Mouse (Mus musculus) olfactory bulb, adult 2 months (tissue): ENCODE results near the gene Cenpx. TPM values are rescaled to one million over a fixed set of nuclear protein-coding genes. Genes with fewer than 3 reads are reported as not detected.

Experiments used
- H3K27ac ChIP-seq: fragments of 200-500 bp; 2 replicates; pipeline ENCODE4 v1.5.1; 2012; ENCODE audit warnings: low read depth, low read length; ENCODE audit not compliant: insufficient read depth
- H3K4me1 ChIP-seq: fragments of 200-500 bp; 2 replicates; pipeline ENCODE4 v1.6.1; 2012; ENCODE audit warnings: low read length; ENCODE audit not compliant: control insufficient read depth, insufficient read depth
- H3K4me3 ChIP-seq: fragments of 200-500 bp; 2 replicates; pipeline ENCODE4 v1.5.1; 2012; ENCODE audit warnings: mild to moderate bottlenecking, low read depth, low read length, moderate library complexity; ENCODE audit not compliant: insufficient read depth
- CTCF ChIP-seq: fragments of 200-500 bp; IDR thresholded peaks from 2 replicates; pipeline ENCODE4 v1.5.1; 2012; ENCODE audit warnings: low read depth, mild to moderate bottlenecking, low read length, moderate library complexity; ENCODE audit not compliant: insufficient read depth
- POLR2A ChIP-seq: fragments of 200-500 bp; IDR thresholded peaks from 2 replicates; pipeline ENCODE4 v1.6.1; 2012; ENCODE audit warnings: mild to moderate bottlenecking, low read depth, low read length, moderate library complexity; ENCODE audit not compliant: insufficient read depth
- WGBS: fragments of 180-500 bp; shearing (Covaris S2); methylation state at CpG from one replicate; pipeline ENCODE4 v1.1.7; 2018; 5-methylcytosine and 5-hydroxymethylcytosine counted together
- polyA plus RNA-seq: library from polyadenylated mRNA; stranded (reverse); fragments of >200 nt; gene quantifications from 2 replicates; pipeline ENCODE4 v1.2.4, GENCODE M21; 2012; ENCODE audit warnings: low replicate concordance; ENCODE audit not compliant: missing spikeins, insufficient read depth, insufficient read length

Gene Cenpx
- polyA plus RNA-seq, 1 experiment, result not detected

DNA sequence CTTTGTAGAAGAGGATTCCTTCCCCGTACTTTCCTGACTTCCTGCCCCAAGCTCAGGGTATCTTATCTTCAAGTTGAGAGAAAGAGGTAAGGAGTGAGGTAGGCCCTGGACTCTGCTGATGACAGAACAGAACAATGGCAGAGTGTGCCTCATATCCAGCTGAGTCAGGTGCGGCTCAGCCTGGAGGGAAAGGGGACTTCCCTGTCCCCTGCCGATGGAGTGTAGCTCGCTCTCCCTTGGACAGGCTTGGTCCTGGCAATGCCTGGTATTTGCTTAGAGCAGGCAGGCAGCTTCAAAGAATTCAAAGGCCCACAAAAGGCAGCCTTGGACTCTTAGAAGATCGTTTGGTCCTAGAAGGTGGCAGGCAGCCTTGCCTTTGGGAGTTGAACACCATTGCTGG lies 7.4 kb downstream of the Cenpx start:
- 72% methylated on average over 5 of the region's 5 CpGs for WGBS
- no peak for TF ChIP-seq CTCF
- TF ChIP-seq POLR2A, result no peak
- peaks cover 21% of the 10 kb centered on the region for H3K4me1 ChIP-seq
- H3K27ac ChIP-seq, result no peak overlapping the region
- no peak overlapping the region for H3K4me3 ChIP-seq

GRCm38 (mm10) chr11:120704486-120705325 lies 8.8 kb downstream of the Cenpx start:
- peaks cover 23% of the 10 kb centered on the region for H3K4me1 ChIP-seq
- TF ChIP-seq POLR2A (no peak), CTCF (no peak)
- H3K27ac ChIP-seq, result no peak overlapping the region
- WGBS, result 46% methylated on average over 8 of the region's 8 CpGs
- H3K4me3 ChIP-seq, result no peak overlapping the region

GRCm38 (mm10) chr11:120703696-120704454 lies 9.7 kb downstream of the Cenpx start:
- Histone ChIP-seq H3K4me1 (peaks cover 23% of the 10 kb centered on the region), H3K27ac (0 out of 2 replicates have a peak overlapping the region, but pooled peaks have one; percentile 16), H3K4me3 (no peak overlapping the region)
- WGBS, result 46% methylated on average over 15 of the region's 15 CpGs
- no peak for TF ChIP-seq CTCF
- no peak for TF ChIP-seq POLR2A

- H3K4me3 ChIP-seq, result no peak overlapping the region
- WGBS, result 36% methylated on average over 10 of the region's 10 CpGs
- no peak overlapping the region for H3K27ac ChIP-seq
- peaks cover 13% of the 10 kb centered on the region for H3K4me1 ChIP-seq
- no peak for TF ChIP-seq POLR2A
- TF ChIP-seq CTCF, result no peak
Measured at GRCm38 (mm10) chr11:120697741-120698140, 15.8 kb downstream of the Cenpx start.

DNA sequence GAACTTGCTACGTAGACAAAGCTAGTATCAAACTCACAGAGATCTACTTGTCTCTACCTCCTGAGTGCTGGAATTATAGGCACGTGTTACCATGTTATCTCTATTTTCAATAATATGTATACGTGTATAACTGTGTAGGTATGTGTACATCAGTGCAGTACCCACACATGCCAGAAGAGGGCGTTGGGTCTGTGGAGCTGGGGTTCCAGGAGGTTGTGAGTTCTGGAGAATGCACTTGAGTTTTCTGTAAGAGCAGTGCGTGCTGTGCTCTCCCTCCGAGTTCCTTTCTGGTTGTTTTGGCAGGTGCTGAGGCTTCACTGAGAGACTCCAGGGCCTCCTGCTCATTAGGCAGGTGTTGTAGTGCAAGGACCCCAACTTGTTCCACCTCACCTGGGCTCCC lies 17.0 kb downstream of the Cenpx start:
- Histone ChIP-seq H3K4me1 (peaks cover 13% of the 10 kb centered on the region), H3K27ac (no peak overlapping the region), H3K4me3 (no peak overlapping the region)
- TF ChIP-seq POLR2A (no peak), CTCF (no peak)
- 93% methylated on average over 6 of the region's 6 CpGs for WGBS

GRCm38 (mm10) chr11:120695641-120696040 lies 17.9 kb downstream of the Cenpx start:
- peaks cover 13% of the 10 kb centered on the region for H3K4me1 ChIP-seq
- H3K4me3 ChIP-seq, result no peak overlapping the region
- WGBS, result 59% methylated on average over 12 of the region's 12 CpGs
- H3K27ac ChIP-seq, result no peak overlapping the region
- TF ChIP-seq POLR2A, result no peak
- TF ChIP-seq CTCF, result no peak

GRCm38 (mm10) chr11:120695184-120695583 lies 18.4 kb downstream of the Cenpx start:
- no peak for TF ChIP-seq CTCF
- no peak for TF ChIP-seq POLR2A
- WGBS, result 45% methylated on average over 4 of the region's 4 CpGs
- Histone ChIP-seq H3K4me1 (peaks cover 11% of the 10 kb centered on the region), H3K27ac (no peak overlapping the region), H3K4me3 (no peak overlapping the region)

GRCm38 (mm10) chr11:120693461-120693860 lies 20.1 kb downstream of the Cenpx start:
- 82% methylated on average over 3 of the region's 3 CpGs for WGBS
- peaks cover 11% of the 10 kb centered on the region for H3K4me1 ChIP-seq
- H3K27ac ChIP-seq, result no peak overlapping the region
- no peak for TF ChIP-seq POLR2A
- no peak for TF ChIP-seq CTCF
- H3K4me3 ChIP-seq, result no peak overlapping the region

GRCm38 (mm10) chr11:120692471-120693011 lies 21.0 kb downstream of the Cenpx start:
- Histone ChIP-seq H3K4me1 (peaks cover 3% of the 10 kb centered on the region; the same call in 1 of the 2 replicates), H3K27ac (no peak overlapping the region), H3K4me3 (no peak overlapping the region)
- 77% methylated on average over 4 of the region's 4 CpGs for WGBS
- TF ChIP-seq CTCF, result no peak
- no peak for TF ChIP-seq POLR2A
